Mouse (Mus musculus) heart, postnatal 14 days (tissue): Measurements from ENCODE around the gene Bub1b. TPM values are rescaled to one million over a fixed set of nuclear protein-coding genes. Genes with fewer than 3 reads are reported as not detected.
A peak's percentile ranks its signal among the peaks of the same experiment; 100 is the strongest.
"Not testable (repeated sequence)": the region's sequence is repeated elsewhere in the genome, so short reads cannot be mapped to it uniquely, and the experiment has no call there.

Experiments
- DNase-seq, 2 experiments: peaks; one replicate each; pipeline ENCODE4 v3.0.0; 2021 to 2022
- intact Hi-C: fragments of 180-260 bp; cut with DNase I; formaldehyde crosslinking; loops from one replicate; pipeline ENCODE4 v1.15.1; 2025
- total RNA-seq, 2 experiments: library from RNA; stranded (reverse); gene quantifications; 2 replicates each; pipeline ENCODE4 v1.2.3; 2021

The Bub1b gene
- total RNA-seq, 2 experiments from 2014 or later = 3.8 to 8.5 TPM

DNA sequence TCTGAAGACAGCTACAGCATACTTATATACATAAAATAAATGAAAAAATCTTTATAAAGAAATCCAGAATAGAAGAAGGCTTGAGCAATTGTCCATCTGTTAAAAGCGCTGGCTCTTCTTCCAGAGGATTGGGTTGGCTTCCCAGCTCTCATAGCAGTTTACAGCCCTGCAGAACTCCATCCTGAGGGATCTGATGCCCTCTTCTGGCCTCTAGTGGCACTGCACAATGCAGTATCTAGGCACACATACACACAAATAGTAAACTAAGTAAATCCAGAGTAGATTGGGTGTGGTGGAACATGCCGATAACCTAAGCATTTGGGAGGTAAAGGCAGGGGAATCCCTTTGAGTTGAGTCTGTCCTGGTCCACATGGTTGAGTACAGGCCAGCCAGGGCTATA lies 8.0 kb downstream of the Bub1b start:
- DNase-seq = peak; percentile 51 to 68
- intact Hi-C loops = loop anchor here (1.0 to 5.0 kb wide), 3 partner anchors 59 to 344 kb away; no protein-coding TSS in a partner anchor

DNA sequence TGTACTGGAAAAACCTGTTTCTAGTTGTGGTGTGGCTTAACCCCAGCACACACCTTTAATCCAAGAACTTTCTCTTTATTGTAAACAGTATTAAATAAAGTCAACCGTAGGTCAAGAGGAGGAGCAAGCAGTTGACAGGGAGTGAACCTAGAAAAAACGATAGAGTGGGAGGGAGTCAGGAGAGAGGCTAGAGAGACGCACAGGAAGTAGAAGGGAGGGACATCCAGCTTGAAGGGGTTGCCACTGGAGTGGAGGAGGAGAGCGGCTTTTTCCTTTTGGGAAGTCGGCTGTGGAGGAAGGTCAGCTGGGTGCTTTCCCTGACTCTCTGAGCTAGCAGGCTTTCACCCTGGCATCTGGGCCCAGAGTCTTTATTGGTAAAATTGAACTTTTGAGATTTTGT lies 9.0 kb downstream of the Bub1b start:
- DNase-seq = no peak
- intact Hi-C loops = loop anchor here (1.0 to 5.0 kb wide), 3 partner anchors 60 to 345 kb away; no protein-coding TSS in a partner anchor

DNA sequence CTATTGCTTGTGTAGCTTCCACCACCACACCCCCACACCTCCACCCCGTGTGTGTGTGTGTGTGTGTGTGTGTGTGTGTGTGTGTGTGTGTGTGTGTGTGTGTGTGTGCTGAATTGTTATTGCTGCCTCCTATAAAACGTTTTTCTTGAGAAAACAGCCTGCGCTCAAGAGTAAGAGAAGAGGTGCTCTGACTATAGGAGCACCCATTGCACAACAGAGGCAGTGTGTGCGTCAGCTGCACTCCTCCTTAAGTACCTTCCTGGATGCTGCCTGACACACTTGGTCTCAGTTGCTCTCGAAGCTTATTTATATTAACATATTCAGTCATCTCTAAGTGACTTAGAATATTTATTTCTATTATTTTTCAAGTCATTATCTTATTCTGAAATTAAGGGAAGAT lies 20.0 kb downstream of the Bub1b start:
- no peak for DNase-seq
- intact Hi-C loops = no loop called here

DNA sequence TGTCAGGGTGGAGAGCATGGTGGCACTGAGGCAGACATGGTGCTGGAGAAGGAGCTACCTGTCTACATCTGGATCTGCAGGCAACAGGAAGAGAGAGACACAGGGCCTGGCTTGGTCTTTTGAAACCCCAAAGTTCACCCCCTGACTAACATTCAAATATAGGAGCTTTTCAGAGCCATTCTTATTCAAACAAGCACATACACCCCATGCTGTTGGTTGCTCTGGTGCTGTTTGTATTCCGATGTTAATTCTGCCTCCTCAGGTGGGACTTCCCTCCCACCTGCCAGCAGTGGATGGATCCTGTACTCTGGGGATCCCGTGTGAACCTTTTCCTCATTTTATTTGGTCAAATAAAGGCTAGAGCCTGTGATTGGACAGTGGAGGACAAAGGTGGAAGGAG lies 22.1 kb downstream of the Bub1b start:
- intact Hi-C loops = no loop called here
- no peak for DNase-seq

DNA sequence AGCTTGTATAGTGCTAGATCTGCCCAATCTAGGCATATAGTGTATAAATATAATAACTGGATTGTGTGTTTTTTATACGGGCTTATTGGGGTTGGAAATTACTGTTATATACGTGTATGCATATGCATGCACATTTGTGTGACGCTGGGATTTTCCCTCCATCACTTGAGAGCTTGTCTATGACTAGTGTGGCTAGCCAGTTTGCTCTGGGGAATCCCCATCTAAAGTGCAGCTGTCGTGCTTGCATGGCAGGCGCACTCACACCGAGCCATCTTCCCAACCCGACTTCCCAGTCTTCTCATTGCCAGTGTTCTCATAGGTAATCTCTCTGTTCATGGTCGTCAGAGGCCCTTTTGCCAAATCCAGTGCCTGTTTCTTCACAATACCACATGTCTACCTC lies 22.6 kb downstream of the Bub1b start:
- intact Hi-C loops = no loop called here
- DNase-seq = no peak

DNA sequence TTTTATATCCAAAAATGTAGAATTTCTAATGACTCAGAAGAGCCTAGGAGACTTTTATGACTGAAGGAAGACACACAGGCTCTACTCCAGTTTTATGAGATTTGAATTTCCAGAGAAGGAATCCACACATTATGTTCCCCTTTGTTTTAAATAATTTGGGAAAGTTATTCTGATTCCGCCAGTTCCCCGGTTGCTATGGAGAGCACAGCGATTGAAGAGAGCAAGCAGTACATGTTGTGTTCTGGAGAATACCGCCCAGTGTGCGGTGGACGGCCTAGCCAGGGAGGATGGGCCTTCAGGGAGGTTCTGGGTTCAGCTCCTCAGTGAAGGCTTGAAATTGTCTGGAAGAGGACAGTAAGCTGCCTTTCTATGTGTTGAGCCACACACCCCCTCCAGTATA lies 31.3 kb downstream of the Bub1b start:
- intact Hi-C loops = no loop called here
- no peak for DNase-seq

DNA sequence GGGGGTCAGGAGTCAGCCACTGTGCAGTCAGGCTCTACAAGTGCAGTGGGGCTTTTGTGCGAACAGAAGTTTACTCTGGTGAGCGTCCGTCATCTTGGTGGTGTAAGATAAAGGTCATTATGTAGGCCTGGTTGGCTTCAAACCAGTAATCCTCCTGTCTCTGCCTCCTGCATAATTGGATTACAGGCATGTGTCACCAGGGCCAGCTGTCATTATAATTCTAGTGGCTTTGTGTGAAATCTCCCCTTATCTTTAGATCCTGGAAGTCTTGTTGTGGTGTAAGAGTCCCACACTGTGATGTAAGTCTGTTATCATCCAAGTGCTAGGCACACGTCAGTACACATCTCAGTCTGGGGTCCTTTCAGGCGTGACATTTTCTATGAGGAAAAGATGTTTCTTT lies 35.4 kb downstream of the Bub1b start:
- no peak for DNase-seq
- intact Hi-C loops = loop anchor here (10.0 kb wide), 1 partner anchor 341 kb away; no protein-coding TSS in a partner anchor

DNA sequence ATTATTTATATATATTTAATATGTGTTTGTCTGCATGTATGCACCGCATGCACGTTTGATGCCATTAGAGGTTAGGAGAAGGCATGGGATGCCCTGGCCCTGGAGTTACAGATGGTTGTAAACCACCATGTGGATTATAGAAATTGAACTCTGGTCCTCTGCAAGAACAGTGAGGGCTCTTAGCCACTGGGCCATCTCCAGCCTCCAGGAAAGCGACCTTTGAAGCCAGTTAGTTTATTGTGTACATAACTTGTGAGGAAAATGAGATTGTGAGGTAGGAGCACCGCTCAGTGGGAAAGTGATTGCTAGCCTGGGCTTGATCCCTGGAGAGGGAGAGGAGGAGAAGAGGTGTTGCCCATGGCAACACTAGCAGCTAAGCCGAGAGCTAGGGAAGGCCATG lies 39.2 kb downstream of the Bub1b start:
- intact Hi-C loops = loop anchor here (10.0 kb wide), 1 partner anchor 338 kb away; no protein-coding TSS in a partner anchor

DNA sequence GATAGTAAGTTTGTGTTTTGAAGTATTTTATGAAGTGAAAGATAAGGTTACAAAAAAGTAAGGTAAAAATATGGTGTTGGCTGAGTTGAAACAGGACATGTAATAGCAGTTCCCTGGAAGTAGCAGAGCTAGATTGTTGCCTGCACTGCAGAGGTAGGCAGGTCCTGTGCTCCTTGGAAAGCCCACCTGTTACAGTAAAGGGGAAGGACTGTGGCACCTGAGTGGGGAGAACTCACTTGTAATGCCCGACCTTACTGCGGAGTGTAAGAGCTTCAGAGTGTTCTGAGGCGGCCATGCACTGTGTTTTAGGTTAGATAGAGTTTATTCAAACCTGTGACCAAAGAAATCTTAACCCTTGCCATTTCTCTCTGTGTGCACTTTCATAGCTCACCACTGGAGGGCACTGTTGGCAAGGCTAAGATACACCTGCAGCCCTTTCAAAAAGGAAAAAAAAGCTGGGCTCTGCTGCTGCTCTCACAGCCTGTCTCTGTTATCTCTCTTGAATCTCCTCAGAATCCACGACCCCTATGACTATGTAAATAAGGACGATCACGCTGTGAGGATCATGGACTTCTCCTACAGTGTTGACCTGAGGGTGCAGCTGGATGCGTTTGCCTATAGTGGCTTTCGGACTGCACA lies 40.0 kb downstream of the Bub1b start:
- intact Hi-C loops = loop anchor here (1.0 to 10.0 kb wide), 4 partner anchors 57 to 337 kb away; no protein-coding TSS in a partner anchor
- DNase-seq = peak; percentile 69 to 82

More for the DNA sequence above, 39.2 kb downstream of the Bub1b start:
- DNase-seq = no peak

DNA sequence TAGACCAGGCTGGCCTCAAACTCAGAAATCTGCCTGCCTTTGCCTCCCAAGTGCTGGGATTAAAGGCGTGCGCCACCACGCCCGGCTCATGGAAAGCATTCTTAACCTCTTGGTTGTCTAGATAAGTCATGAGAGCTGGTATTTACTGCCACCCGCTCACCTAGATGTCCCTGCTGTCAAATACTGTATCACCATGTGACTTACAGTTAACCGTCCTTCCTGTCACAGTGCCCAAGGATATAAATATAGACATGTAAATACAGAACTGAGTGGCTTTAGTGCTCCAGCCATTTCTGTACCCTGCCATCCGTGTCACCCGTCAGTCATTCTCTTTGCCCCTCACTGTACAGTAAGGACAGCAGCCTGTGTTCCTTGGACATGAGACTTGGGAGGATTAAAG lies 40.7 kb downstream of the Bub1b start:
- intact Hi-C loops = loop anchor here (1.0 to 10.0 kb wide), 4 partner anchors 57 to 336 kb away; no protein-coding TSS in a partner anchor
- DNase-seq = no peak

DNA sequence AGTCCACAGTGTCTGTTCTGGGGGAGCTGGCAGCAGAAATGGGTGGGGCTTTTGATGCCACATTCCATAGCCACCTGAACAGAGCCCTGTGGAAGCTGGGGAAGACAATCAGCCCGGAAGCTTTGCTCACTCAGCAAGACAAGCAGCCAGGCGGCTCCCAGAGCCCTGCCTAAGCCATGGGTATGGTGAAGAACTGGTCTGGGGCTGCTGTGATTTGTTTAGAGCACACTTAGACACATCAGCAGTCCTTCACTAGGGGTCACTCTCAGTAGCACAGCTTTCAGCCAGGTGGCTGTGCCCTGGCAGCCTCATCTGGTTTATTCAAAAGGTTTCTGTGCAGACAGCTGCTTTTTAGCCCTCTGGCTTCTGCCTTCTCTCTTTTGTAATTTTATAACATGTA lies 43.1 kb downstream of the Bub1b start:
- peak in 1 of 2 experiments; percentile 11 for DNase-seq
- intact Hi-C loops = no loop called here

DNA sequence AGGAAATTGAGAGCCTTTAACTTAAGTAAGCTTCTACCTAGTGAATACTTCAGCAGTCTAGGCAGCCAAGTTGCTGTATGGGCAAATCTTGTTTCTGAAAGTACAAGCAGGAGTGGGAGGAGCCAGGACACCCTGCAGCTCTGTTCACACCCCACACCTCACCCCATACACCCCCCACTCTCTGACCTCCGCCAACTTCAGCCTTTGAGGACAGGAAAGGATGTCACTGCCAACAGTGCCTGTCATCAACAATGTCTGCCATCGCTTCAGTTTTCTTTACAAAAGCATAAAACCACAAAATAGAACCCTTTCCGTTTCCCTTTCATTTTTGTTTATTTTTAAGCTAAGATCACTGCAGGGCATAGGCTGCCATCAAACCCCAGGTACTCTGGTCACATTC lies 44.4 kb downstream of the Bub1b start:
- intact Hi-C loops = no loop called here
- no peak for DNase-seq

DNA sequence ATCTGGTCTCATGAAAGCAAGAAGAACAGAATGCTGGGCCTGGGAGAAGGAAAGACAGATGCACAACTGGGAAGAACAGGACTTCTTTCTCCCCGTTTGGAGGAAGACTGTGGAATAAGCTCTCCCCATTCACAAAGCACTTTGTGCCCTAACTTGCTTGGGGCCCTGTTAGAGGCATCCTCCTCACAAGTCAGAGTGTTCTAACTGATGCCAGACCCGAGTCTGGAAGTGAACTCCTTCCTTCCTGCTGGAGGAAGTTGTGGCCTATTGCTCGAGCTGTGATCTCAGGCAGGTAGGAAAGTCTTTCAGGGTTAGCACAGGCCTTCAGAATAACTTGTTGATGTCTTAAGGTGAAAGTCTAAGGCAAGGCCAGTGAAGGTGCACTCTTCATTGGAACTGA lies 44.9 kb downstream of the Bub1b start:
- DNase-seq = no peak

DNA sequence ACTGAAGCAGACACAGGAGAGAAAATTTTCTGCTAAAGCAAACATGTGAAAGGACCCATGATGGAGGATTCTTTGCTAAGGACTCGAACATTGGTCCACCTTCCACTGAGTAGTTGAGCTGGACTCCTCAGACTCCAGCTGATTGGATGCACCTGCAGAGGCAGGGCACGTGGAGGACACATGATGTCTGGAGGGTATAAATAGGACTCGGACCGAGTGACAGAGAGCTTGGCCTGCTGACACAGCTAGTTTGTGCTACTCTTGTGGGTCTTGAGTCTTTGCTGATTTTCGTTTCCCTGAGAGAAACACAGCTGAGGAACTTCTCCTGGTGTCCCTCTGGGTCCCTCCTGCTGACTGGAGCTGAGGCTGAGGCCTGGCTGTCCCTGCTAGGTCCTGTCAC lies 48.7 kb downstream of the Bub1b start:
- no peak for DNase-seq
- intact Hi-C loops = no loop called here

More for the DNA sequence above, 44.9 kb downstream of the Bub1b start:
- intact Hi-C loops = no loop called here

DNA sequence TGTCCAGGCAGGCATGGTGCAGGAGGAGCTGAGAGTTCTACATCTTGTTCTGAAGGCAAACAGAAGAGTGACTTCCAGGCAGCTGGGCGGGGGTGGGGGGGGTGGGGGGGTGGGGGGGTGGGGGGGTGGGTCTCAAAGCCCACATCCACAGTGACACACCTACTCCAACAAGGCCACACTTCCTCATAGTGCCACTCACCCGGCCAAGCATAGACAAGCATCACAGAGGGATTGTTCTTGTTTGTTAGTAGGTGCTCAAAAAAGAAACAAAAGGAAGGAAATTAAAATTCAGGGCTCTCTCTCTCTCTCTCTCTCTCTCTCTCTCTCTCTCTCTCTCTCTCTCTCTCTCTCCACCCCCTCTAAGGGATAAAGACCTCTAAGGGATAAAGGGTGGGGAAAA lies 52.7 kb downstream of the Bub1b start:
- intact Hi-C loops, DNase-seq: not testable (repeated sequence)

DNA sequence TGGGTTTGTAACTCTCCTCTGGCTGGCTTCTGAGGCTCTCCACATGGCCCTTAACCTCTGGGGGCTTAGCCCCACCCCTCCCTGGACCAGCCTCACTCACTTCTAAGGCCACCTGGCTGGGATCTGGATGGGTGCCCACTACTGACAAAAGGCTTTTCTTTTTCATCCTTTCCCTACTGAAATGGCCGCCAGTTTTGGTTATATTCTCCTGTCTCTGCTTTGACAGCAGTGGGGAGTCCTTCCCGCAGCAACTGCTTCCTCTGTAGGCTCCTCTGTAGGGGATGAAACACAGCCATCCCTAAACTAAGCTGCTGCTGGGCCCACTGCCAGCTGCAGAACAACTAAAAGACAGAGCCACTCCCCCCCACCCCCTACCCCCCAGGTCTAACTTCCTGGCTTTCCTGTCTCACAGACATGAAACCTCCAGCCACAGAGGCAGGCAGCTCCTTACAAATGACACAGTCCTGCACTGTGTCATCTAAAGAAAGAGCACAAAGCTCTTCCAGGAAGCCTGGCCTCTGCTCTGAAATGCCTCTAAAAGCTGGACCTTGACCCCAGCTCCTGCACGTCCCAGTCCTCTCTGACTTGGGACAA lies 58.8 kb downstream of the Bub1b start:
- intact Hi-C loops = loop anchor here (5.0 kb wide), 1 partner anchor 36 kb away; no protein-coding TSS in a partner anchor
- DNase-seq = no peak

DNA sequence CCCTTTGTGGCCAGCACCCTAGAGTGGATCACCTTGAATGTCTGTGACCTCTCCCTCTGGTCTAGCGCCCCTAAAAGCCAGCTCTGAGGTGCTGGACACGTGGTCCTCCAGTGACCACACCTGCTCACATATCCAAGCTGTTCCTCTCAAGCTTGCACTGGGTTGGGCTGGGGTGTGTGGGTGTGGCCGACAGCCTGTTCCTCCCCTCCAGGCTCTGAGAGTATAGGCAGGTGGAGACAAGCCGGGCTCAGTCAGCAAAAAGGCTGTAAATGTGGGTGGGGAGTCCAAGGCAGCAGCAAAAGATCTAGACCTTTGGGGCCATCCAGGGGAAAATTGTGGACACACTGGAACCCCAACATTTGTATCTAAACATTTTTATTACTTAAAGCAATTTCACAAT lies 60.4 kb downstream of the Bub1b start:
- DNase-seq = no peak
- intact Hi-C loops = loop anchor here (5.0 kb wide), 1 partner anchor 34 kb away; no protein-coding TSS in a partner anchor

DNA sequence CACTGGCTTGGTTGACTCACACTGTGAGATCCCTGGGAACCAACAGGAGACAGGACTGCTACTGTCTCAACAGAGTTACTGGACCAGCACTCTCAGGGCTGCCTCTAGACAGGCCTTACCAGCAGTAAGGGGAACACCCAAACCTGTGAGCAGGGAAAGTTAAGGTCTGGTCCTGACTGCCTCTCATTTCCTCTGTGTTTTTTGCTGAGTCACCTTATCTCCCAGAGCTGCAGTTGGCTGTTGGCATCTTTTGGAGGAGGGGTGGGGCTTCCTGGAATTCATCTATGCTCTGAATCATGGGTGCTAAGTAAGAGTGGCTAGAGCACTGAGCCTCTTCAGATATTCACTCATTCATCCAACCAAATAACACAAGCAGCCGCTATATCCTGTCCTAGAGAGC lies 61.1 kb downstream of the Bub1b start:
- peak in 1 of 2 experiments; percentile 58 for DNase-seq
- intact Hi-C loops = loop anchor here (5.0 kb wide), 1 partner anchor 33 kb away; no protein-coding TSS in a partner anchor

DNA sequence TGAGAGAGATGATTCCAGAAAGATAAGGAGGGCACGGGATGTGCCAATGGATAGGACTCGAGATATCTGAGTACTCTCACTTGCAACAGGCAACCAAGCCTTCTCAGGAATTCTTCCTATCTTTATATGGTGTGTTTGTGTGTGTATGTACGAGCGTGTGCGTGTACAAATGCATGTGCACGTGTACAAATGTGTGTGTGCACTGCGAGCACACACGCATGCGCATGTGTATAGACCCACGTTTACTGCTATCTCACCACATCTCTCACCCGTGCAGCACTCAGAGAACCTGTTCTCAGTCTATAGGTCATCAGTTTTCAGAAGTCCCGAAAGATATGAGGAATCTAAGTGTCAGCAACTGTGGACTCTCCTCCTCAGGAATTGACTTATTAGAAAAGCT lies 61.5 kb downstream of the Bub1b start:
- intact Hi-C loops = loop anchor here (5.0 kb wide), 1 partner anchor 33 kb away; no protein-coding TSS in a partner anchor
- DNase-seq = no peak

DNA sequence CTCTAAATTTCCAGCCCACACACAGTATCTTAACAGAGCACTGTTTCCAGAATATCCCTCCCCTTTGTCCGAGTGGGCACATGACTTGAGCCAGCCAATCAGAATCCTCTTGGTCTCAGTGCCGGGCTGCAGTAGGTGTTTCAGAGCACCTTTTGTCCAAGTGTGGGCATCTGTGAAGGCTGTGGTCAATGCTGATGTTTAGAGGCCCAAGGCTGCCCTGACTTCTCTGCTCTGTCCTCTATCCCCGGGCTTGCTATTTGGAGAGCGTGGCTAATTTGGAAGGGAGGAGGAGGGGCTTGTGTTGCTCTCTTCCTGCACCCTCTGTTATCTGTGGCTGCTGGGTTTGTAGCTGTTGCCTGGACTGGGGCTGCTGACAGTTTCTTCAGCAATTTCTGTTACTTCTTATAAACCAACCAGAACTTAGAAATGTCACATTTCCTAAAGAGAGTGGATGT lies 62.0 kb downstream of the Bub1b start:
- intact Hi-C loops = loop anchor here (5.0 kb wide), 1 partner anchor 32 kb away; no protein-coding TSS in a partner anchor
- peak; percentile 29 to 61 for DNase-seq

DNA sequence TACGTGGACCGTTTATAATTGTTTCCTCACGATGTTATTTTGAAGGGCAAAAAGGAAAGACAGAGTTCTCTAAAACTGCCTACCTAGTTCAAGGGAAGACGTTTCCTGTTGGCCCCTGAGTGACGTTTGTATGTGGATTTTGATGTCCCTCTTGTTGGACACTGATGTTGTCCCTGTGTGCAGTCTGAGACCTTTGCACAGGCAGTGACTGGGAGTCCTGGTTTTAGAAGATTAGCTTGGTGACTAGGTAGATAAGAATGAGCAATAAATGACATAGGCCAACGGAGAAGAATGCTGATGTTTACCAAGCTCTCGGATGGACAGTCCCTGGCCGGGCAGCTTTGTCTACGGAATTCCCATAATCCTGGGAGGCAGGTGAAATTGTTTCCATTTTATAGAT lies 63.9 kb downstream of the Bub1b start:
- intact Hi-C loops = no loop called here
- DNase-seq = no peak
